Mouse (Mus musculus) brain, embryonic 14.5 days (tissue): ENCODE measurements around the gene Ost4.
"Not testable (repeated sequence)": the region's sequence is repeated elsewhere in the genome, so short reads cannot be mapped to it uniquely, and the experiment has no call there.

Experiments used
- CTCF ChIP-seq: fragments of 200-500 bp; IDR thresholded peaks from 2 replicates; pipeline ENCODE4 v1.5.1; 2012; ENCODE audit warnings: inconsistent platforms, mild to moderate bottlenecking, moderate library complexity, borderline replicate concordance; ENCODE audit not compliant: insufficient read depth, insufficient read length; ENCODE audit errors: extremely low read depth
- POLR2A ChIP-seq: fragments of 200-500 bp; IDR thresholded peaks from 2 replicates; pipeline ENCODE4 v1.6.1; 2012; ENCODE audit warnings: mild to moderate bottlenecking, inconsistent platforms, borderline replicate concordance; ENCODE audit not compliant: poor library complexity, insufficient read depth, insufficient read length, severe bottlenecking; ENCODE audit errors: extremely low read depth

- not testable (repeated sequence) for TF ChIP-seq CTCF, POLR2A
Observed at GRCm38 (mm10) chr5:30881839-30882238, 25.7 kb downstream of the Ost4 start.
